In the genomic region with DNA sequence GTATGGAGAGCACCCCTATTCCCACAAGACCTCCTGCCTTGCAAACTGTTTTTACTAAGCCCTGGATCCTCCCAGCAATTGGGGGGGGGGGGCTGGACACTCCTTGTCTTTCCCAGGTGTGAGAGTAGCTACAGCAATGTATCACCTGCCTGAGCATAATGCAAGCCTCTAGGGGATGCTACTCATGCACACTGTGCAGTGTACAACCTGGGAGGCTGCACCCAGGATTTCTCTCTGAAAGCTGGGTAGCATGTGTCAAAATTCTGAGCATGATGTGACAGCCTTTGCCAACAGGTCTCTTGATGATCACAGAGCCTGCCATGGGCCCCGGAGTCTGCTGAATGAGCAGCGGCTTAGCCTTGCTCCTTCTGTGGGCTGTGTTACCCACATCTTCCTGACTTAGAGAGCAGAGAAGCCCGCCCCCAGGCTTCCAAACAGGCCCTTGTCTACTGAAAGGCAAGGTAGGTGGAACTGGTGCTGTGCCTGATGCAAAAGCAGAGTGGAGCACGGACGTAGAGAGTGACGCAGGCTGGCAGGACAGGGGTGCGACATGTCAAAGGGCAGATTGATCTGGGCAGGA, we compare ENCODE assay signal across 8 mouse cellular contexts.
DNase-seq lines count a peak whose midpoint lies in the region; ATAC-seq and TF ChIP-seq lines count a peak whose summit lies in the region.

No protein-coding gene starts in this region.

- DNase-seq in brain, embryonic 14.5 days (ENCODE audit: low read depth), result peak; percentile 49
- no peak for DNase-seq in hindbrain, embryonic 14.5 days (ENCODE audit: low spot score)
- DNase-seq in midbrain, embryonic 10.5 days (ENCODE audit: low spot score), result no peak
- no peak for DNase-seq in yolk sac, embryonic 10.5 days (ENCODE audit: low spot score)
- DNase-seq in layer of hippocampus, adult 8-10 months (ENCODE audit: low spot score in 2 of 2), result no peak
- no peak for DNase-seq in ovary, postnatal 10 days (ENCODE audit: low spot score)

- H3K9ac ChIP-seq in heart, embryonic 15.5 days, result no peak overlapping the region
- no peak overlapping the region for H3K9ac ChIP-seq in heart, embryonic 12.5 days
- H3K9ac ChIP-seq in hindbrain, embryonic 14.5 days, result no peak overlapping the region

- TF ChIP-seq CTCF in brain, embryonic 14.5 days (IDR thresholded peaks at IDR 0.05; ENCODE audit: borderline replicate concordance, extremely low read depth, insufficient read depth, insufficient read length), result no peak

- H3K9me3 ChIP-seq in heart, embryonic 15.5 days (replicated peaks), result no peaks in the 10 kb centered on the region
- H3K9me3 ChIP-seq in heart, embryonic 12.5 days (replicated peaks), result no peaks in the 10 kb centered on the region
- no peaks in the 10 kb centered on the region for H3K9me3 ChIP-seq in hindbrain, embryonic 14.5 days (ENCODE audit: control insufficient read depth, low read length)
- H3K9me3 ChIP-seq in midbrain, embryonic 10.5 days (replicated peaks), result no peaks in the 10 kb centered on the region

- H3K4me1 ChIP-seq in heart, embryonic 15.5 days (replicated peaks), result peaks cover 11% of the 10 kb centered on the region
- peaks cover 15% of the 10 kb centered on the region for H3K4me1 ChIP-seq in heart, embryonic 12.5 days (replicated peaks)
- H3K4me1 ChIP-seq in hindbrain, embryonic 14.5 days (replicated peaks; ENCODE audit: control insufficient read depth, insufficient read depth, low read length), result peaks cover 50% of the 10 kb centered on the region
- peaks cover 31% of the 10 kb centered on the region for H3K4me1 ChIP-seq in midbrain, embryonic 10.5 days

- no peak overlapping the region for H3K4me3 ChIP-seq in heart, embryonic 15.5 days
- H3K4me3 ChIP-seq in heart, embryonic 12.5 days, result no peak overlapping the region
- H3K4me3 ChIP-seq in hindbrain, embryonic 14.5 days (replicated peaks; ENCODE audit: low read length), result no peak overlapping the region
- H3K4me3 ChIP-seq in midbrain, embryonic 10.5 days, result no peak overlapping the region

- TF ChIP-seq POLR2A in brain, embryonic 14.5 days (IDR thresholded peaks at IDR 0.05; ENCODE audit: borderline replicate concordance, extremely low read depth, insufficient read depth, insufficient read length, poor library complexity, severe bottlenecking), result no peak

- 0 out of 2 replicates have a peak overlapping the region, but pooled peaks have one; percentile 21 for H3K27ac ChIP-seq in heart, embryonic 15.5 days
- H3K27ac ChIP-seq in heart, embryonic 12.5 days (ENCODE audit: poor library complexity, severe bottlenecking), result no peak overlapping the region
- peak overlapping the region; percentile 64 for H3K27ac ChIP-seq in hindbrain, embryonic 14.5 days
- peak overlapping the region; percentile 24; the same call in 1 of the 2 replicates for H3K27ac ChIP-seq in midbrain, embryonic 10.5 days (replicated peaks)

- H3K27me3 ChIP-seq in heart, embryonic 15.5 days, result no peaks in the 10 kb centered on the region
- peaks cover 6% of the 10 kb centered on the region; the same call in 1 of the 2 replicates for H3K27me3 ChIP-seq in heart, embryonic 12.5 days (replicated peaks)
- H3K27me3 ChIP-seq in hindbrain, embryonic 14.5 days (ENCODE audit: control insufficient read depth, insufficient read depth, low read length), result no peaks in the 10 kb centered on the region
- H3K27me3 ChIP-seq in midbrain, embryonic 10.5 days (ENCODE audit: low read depth, poor library complexity, severe bottlenecking), result no peaks in the 10 kb centered on the region

- WGBS in heart, embryonic 15.5 days, result 90% methylated on average over 7 of the region's 7 CpGs
- whole genome bisulfite sequencing in heart, embryonic 12.5 days, result 88% methylated on average over 7 of the region's 7 CpGs
- 86% methylated on average over 7 of the region's 7 CpGs for WGBS in hindbrain, embryonic 14.5 days
- 82% methylated on average over 7 of the region's 7 CpGs for WGBS in midbrain, embryonic 10.5 days

- no peak overlapping the region for H3K4me2 ChIP-seq in heart, embryonic 15.5 days
- no peak overlapping the region for H3K4me2 ChIP-seq in heart, embryonic 12.5 days
- H3K4me2 ChIP-seq in hindbrain, embryonic 14.5 days (replicated peaks), result no peak overlapping the region

- no peak for ATAC-seq in heart, embryonic 15.5 days (replicated peaks; ENCODE audit: insufficient number of reproducible peaks, insufficient read depth, low FRiP score, low read depth)
- ATAC-seq in heart, embryonic 12.5 days (ENCODE audit: insufficient number of reproducible peaks, low FRiP score), result no peak
- ATAC-seq in hindbrain, embryonic 14.5 days (ENCODE audit: low FRiP score), result 0 out of 2 replicates have a peak, but pooled peaks have one; percentile 3

- H3K36me3 ChIP-seq in heart, embryonic 15.5 days, result no peaks in the 10 kb centered on the region
- H3K36me3 ChIP-seq in heart, embryonic 12.5 days, result 0 out of 2 replicates have a peak, but pooled peaks cover 4% of the 10 kb centered on the region
- peaks cover 30% of the 10 kb centered on the region for H3K36me3 ChIP-seq in hindbrain, embryonic 14.5 days (replicated peaks; ENCODE audit: control insufficient read depth, insufficient read depth)
- H3K36me3 ChIP-seq in midbrain, embryonic 10.5 days, result peaks cover 22% of the 10 kb centered on the region
